Mouse (Mus musculus): ENCODE measurements around the gene Tldc1.

Gene Tldc1

GRCm38 (mm10) chr8:119777765-119778164 lies 451 bp downstream of the Tldc1 start:
- no peak for DNase-seq (ENCODE audit: low read depth in 1 of 2, low spot score in 2 of 2)

- DNase-seq (ENCODE audit: low read depth in 1 of 2, low spot score in 2 of 2) = no peak
Observed at GRCm38 (mm10) chr8:119776668-119777245, 1.5 kb downstream of the Tldc1 start.

GRCm38 (mm10) chr8:119765761-119766444 lies 12.3 kb downstream of the Tldc1 start:
- no peak for DNase-seq (ENCODE audit: low read depth in 1 of 2, low spot score in 2 of 2)

GRCm38 (mm10) chr8:119765311-119765710 lies 12.9 kb downstream of the Tldc1 start:
- no peak for DNase-seq (ENCODE audit: low read depth in 1 of 2, low spot score in 2 of 2)

GRCm38 (mm10) chr8:119762226-119763220 lies 15.7 kb downstream of the Tldc1 start:
- no peak for DNase-seq (ENCODE audit: low read depth in 1 of 2, low spot score in 2 of 2)

- DNase-seq (ENCODE audit: low read depth in 1 of 2, low spot score in 2 of 2) = no peak
Observed at GRCm38 (mm10) chr8:119761692-119762091, 16.5 kb downstream of the Tldc1 start.

GRCm38 (mm10) chr8:119756538-119756937 lies 21.7 kb downstream of the Tldc1 start:
- DNase-seq (ENCODE audit: low read depth in 1 of 2, low spot score in 2 of 2) = no peak

- DNase-seq (ENCODE audit: low read depth in 1 of 2, low spot score in 2 of 2) = no peak
Observed at GRCm38 (mm10) chr8:119756147-119756461, 22.1 kb downstream of the Tldc1 start.

- no peak for DNase-seq (ENCODE audit: low read depth in 1 of 2, low spot score in 2 of 2)
Observed at GRCm38 (mm10) chr8:119755238-119756146, 22.7 kb downstream of the Tldc1 start.

GRCm38 (mm10) chr8:119744604-119745003 lies 33.6 kb downstream of the Tldc1 start:
- no peak for DNase-seq (ENCODE audit: low read depth in 1 of 2, low spot score in 2 of 2)

GRCm38 (mm10) chr8:119743291-119744026 lies 34.8 kb downstream of the Tldc1 start:
- DNase-seq (ENCODE audit: low read depth in 1 of 2, low spot score in 2 of 2) = no peak

GRCm38 (mm10) chr8:119742409-119742808 lies 35.8 kb downstream of the Tldc1 start:
- no peak for DNase-seq (ENCODE audit: low read depth in 1 of 2, low spot score in 2 of 2)

- DNase-seq (ENCODE audit: low read depth in 1 of 2, low spot score in 2 of 2) = no peak
Observed at GRCm38 (mm10) chr8:119740634-119741033, 37.6 kb downstream of the Tldc1 start.

- DNase-seq (ENCODE audit: low read depth in 1 of 2, low spot score in 2 of 2) = no peak
Observed at GRCm38 (mm10) chr8:119738129-119738907, 39.9 kb downstream of the Tldc1 start.

GRCm38 (mm10) chr8:119737093-119737900 lies 40.9 kb downstream of the Tldc1 start:
- DNase-seq (ENCODE audit: low read depth in 1 of 2, low spot score in 2 of 2) = no peak

GRCm38 (mm10) chr8:119736348-119736917 lies 41.8 kb downstream of the Tldc1 start:
- DNase-seq (ENCODE audit: low read depth in 1 of 2, low spot score in 2 of 2) = no peak

GRCm38 (mm10) chr8:119732072-119732471 lies 46.1 kb downstream of the Tldc1 start:
- no peak for DNase-seq (ENCODE audit: low read depth in 1 of 2, low spot score in 2 of 2)

- DNase-seq (ENCODE audit: low read depth in 1 of 2, low spot score in 2 of 2) = no peak
Observed at GRCm38 (mm10) chr8:119728351-119728895, 49.8 kb downstream of the Tldc1 start.
